Mouse (Mus musculus) erythroblast, embryonic 14.5 days (primary cell): ENCODE measurements around the gene Cenpo. TPM values are rescaled to one million over a fixed set of nuclear protein-coding genes. Genes with fewer than 3 reads are reported as not detected.

Experiments
- H3K27me3 ChIP-seq: 2 replicates; pipeline ENCODE4 v1.6.1; 2012; ENCODE audit warnings: inconsistent platforms; ENCODE audit not compliant: control insufficient read depth
- H3K36me3 ChIP-seq: 2 replicates; pipeline ENCODE4 v1.6.1; 2012; ENCODE audit warnings: mild to moderate bottlenecking, inconsistent platforms; ENCODE audit not compliant: control insufficient read depth
- H3K4me1 ChIP-seq: 2 replicates; pipeline ENCODE4 v1.6.1; 2012; ENCODE audit warnings: inconsistent platforms; ENCODE audit not compliant: control insufficient read depth
- H3K4me3 ChIP-seq: replicated peaks from 2 replicates; pipeline ENCODE3; 2012; ENCODE audit warnings: moderate library complexity, mild to moderate bottlenecking, inconsistent platforms
- H3K9me3 ChIP-seq: 2 replicates; pipeline ENCODE4 v1.6.1; 2012; ENCODE audit warnings: low read length, inconsistent platforms, mixed read lengths; ENCODE audit not compliant: control insufficient read depth
- GATA1 ChIP-seq: IDR thresholded peaks from 2 replicates; pipeline ENCODE4 v1.6.1; 2012; ENCODE audit warnings: low read length, inconsistent platforms, mixed read lengths
- TAL1 ChIP-seq: IDR thresholded peaks from 3 replicates; pipeline ENCODE4 v1.6.1; 2012; ENCODE audit warnings: low read length, inconsistent platforms, mixed read lengths
- polyA plus RNA-seq: library from polyadenylated mRNA; stranded (reverse); fragments of >175 nt; gene quantifications from 2 replicates; pipeline ENCODE4 v1.2.3, GENCODE M21; 2012

Gene Cenpo
- polyA plus RNA-seq, 1 experiment: 0.41 TPM

- no peaks in the 10 kb centered on the region for H3K27me3 ChIP-seq
- no peaks in the 10 kb centered on the region for H3K9me3 ChIP-seq
- no peaks in the 10 kb centered on the region for H3K4me1 ChIP-seq
- H3K4me3 ChIP-seq: no peak overlapping the region
- TF ChIP-seq GATA1 (no peak), TAL1 (no peak)
- peaks cover 10% of the 10 kb centered on the region for H3K36me3 ChIP-seq
Measured at GRCm38 (mm10) chr12:4202206-4202605, 31.9 kb downstream of the Cenpo start.

DNA sequence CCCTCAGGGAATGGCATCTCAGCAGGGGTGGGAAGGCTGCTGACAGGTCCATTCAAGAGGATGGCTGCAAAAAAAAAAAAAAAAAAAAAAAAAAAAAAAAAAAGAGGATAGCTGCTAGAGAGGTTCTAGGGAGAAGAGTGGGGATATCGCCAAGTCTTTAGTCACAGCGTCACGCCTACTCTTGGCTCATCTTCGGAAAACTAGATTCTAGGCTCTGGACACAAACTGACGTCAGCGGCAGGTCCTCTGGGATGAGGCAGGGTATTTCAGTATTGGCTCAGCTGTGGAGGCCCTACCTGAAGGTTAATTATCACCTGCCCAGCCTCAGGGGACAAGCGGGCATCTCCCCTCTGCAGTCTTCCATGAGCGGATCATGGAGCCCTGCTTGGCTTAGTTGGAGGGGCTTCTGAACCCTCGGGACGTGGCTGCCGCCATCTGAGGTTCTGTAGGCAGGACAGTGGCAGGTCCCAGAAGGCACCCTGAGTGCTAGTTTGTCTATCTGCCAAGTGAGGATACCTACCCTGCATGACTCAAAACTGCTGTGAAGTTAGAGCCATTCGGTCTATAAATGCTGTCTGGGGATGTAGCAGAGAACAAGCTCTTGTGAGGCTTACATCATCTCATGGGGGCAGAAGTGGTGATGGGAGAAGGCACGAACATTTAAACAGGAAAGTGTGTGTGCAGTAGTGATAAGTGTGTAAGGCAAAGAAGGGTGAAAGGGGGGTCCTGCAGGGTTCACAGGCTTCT is 32.5 kb downstream of the Cenpo start:
- no peaks in the 10 kb centered on the region for H3K27me3 ChIP-seq
- H3K4me3 ChIP-seq: no peak overlapping the region
- peaks cover 6% of the 10 kb centered on the region for H3K36me3 ChIP-seq
- H3K4me1 ChIP-seq: no peaks in the 10 kb centered on the region
- TF ChIP-seq TAL1 (no peak; the same call in 2 of the 3 replicates), GATA1 (no peak)
- no peaks in the 10 kb centered on the region for H3K9me3 ChIP-seq

DNA sequence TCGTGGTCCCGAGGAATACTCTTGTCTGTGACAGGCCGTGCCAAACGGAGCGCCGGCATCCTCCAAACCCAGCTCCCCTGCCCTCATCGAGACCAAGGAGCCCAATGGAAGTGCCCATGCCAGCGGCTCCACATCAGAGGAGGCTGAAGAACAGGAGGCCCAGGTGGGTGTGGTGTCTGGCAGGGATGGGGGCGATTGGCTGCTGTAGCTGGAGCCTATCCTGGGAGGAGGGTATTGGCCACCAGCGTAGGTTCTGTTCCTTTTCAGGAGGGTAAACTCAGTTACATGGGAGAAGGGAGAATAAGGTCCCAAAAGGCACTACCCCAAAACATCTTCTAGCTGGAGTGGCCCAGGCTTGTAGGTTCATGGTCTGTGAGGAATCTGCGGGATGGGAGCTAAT is 34.8 kb downstream of the Cenpo start:
- Histone ChIP-seq H3K4me3 (no peak overlapping the region), H3K4me1 (no peaks in the 10 kb centered on the region), H3K9me3 (no peaks in the 10 kb centered on the region), H3K27me3 (no peaks in the 10 kb centered on the region), H3K36me3 (no peaks in the 10 kb centered on the region)
- TF ChIP-seq GATA1 (no peak), TAL1 (no peak)

DNA sequence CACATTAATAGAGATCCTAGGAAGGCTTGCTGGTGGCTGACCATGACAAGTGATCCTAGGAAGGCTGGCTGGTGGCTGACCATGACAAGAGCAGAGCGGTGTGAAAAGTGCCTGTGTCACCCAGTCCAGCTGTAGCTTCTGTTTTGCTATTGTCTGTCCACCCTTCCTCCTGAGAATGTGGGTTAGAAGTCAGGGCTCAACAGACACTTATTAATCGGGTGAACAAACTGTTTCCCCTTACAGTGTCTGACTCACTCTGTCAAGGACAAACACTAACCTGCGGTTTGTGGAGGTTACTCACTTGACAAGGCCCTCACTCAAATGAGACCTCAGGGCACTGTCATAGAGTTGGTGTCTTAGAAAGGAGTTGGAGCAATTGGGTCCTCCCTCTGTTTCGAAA is 35.4 kb downstream of the Cenpo start:
- H3K4me3 ChIP-seq: no peak overlapping the region
- no peaks in the 10 kb centered on the region for H3K4me1 ChIP-seq
- H3K36me3 ChIP-seq: no peaks in the 10 kb centered on the region
- no peaks in the 10 kb centered on the region for H3K9me3 ChIP-seq
- TF ChIP-seq GATA1: no peak
- TF ChIP-seq TAL1: no peak
- H3K27me3 ChIP-seq: no peaks in the 10 kb centered on the region

- TF ChIP-seq GATA1 (no peak), TAL1 (no peak)
- Histone ChIP-seq H3K4me1 (no peaks in the 10 kb centered on the region; the same call in 1 of the 2 replicates), H3K4me3 (no peak overlapping the region), H3K9me3 (no peaks in the 10 kb centered on the region), H3K36me3 (no peaks in the 10 kb centered on the region), H3K27me3 (no peaks in the 10 kb centered on the region)
Measured at GRCm38 (mm10) chr12:4194643-4195042, 39.5 kb downstream of the Cenpo start.

- H3K4me3 ChIP-seq: no peak overlapping the region
- no peak for TF ChIP-seq TAL1
- TF ChIP-seq GATA1: no peak
- no peaks in the 10 kb centered on the region; the same call in 1 of the 2 replicates for H3K4me1 ChIP-seq
- H3K36me3 ChIP-seq: no peaks in the 10 kb centered on the region
- no peaks in the 10 kb centered on the region for H3K27me3 ChIP-seq
- no peaks in the 10 kb centered on the region for H3K9me3 ChIP-seq
Measured at GRCm38 (mm10) chr12:4193025-4193740, 40.9 kb downstream of the Cenpo start.

DNA sequence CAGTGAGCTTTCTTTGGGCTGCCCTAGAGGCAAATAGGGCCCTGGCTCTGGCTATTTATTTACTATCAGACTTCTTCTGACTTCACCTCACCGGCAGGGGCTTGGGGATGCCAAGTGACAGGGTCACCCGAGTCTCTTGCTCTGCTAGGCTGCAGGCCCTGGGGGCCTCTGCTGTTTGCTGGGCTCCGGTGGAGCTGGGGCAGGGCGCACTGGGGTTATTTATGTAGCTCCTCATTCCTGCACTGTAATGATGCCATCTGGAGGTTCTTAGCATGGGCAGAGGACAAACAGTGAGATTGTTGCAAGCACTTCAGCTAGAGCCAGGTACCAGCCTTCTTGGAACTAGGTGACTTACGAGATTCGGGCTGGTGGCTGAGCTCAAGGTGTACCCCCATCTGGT is 41.6 kb downstream of the Cenpo start:
- H3K9me3 ChIP-seq: no peaks in the 10 kb centered on the region
- H3K36me3 ChIP-seq: no peaks in the 10 kb centered on the region
- no peak for TF ChIP-seq TAL1
- TF ChIP-seq GATA1: no peak
- no peaks in the 10 kb centered on the region for H3K27me3 ChIP-seq
- H3K4me1 ChIP-seq: no peaks in the 10 kb centered on the region; the same call in 1 of the 2 replicates
- H3K4me3 ChIP-seq: no peak overlapping the region

GRCm38 (mm10) chr12:4189060-4189447 is 45.0 kb downstream of the Cenpo start:
- Histone ChIP-seq H3K27me3 (no peaks in the 10 kb centered on the region), H3K4me3 (no peak overlapping the region), H3K9me3 (no peaks in the 10 kb centered on the region), H3K4me1 (no peaks in the 10 kb centered on the region; the same call in 1 of the 2 replicates), H3K36me3 (no peaks in the 10 kb centered on the region)
- TF ChIP-seq GATA1 (no peak), TAL1 (no peak)

DNA sequence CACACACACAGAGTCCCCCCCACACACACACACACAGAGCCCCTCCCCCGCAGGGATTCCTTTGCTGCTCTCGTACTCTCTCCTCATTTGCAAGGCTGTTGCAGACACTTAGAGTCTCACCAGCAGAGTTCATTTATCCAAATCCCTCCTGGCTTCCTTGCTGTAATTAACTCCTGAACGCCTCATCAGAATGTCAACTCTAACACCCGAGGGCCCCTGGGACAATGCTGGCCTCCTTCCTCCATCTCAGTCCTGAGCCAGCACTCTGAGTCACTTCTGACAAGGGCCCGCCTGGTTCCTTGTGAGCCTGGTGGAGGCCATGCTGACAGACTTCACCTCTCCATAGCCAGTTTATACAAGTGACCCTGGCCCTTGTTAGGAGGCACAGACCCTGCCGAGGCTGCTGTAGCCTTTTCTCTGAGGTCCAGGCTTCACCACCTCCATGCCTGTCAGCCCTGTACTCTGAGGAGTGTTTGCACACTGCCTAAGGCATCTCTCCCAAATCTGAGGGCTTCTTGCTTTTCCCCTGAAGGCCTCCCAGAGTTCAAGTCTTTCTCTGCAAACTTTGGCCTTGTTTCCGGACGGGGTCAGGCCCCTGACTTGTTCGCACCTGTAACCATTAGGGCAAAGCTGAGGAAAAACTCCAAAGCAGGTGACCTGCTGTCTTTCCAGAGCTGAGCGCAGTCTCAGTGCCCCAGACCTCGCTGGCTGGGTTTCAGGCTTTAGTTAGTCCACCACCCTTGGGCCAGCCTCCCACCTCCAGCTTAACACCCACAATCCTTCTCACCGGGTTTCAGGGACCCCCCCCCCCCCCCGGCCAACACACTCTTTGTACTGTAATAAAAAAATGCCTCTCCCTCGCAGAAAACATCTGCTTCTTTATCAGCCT is 45.7 kb downstream of the Cenpo start:
- Histone ChIP-seq H3K36me3 (no peaks in the 10 kb centered on the region), H3K9me3 (no peaks in the 10 kb centered on the region), H3K4me3 (no peak overlapping the region), H3K27me3 (no peaks in the 10 kb centered on the region), H3K4me1 (no peaks in the 10 kb centered on the region; the same call in 1 of the 2 replicates)
- no peak for TF ChIP-seq GATA1
- TF ChIP-seq TAL1: no peak
